Mouse (Mus musculus): Measurements from ENCODE around the gene Auts2.

The Auts2 gene

DNA sequence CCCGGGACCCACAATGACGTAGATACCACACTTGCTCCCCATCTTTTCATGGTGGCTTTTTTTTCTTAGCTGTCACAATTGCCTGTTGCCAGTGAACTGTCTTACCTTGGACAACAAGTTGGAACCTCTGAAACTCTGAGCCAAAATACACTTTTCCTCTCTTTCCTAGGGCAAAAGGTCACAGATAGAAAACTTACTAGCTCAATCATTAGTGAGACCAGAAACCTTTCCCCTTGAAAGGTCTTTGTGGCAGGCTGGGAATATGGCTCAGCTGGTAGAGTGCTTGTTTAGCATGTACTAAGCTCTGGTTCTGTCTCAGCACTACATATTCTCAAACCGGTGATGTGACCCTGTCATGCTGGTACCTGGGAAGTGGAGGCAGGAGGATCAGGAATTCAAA is 93.1 kb downstream of the Auts2 start:
- in situ Hi-C loops (cut with MseI, MboI): no loop called here

GRCm38 (mm10) chr5:132448401-132449066 is 94.6 kb downstream of the Auts2 start:
- in situ Hi-C loops (cut with MseI, MboI): no loop called here

- in situ Hi-C loops (cut with MseI, MboI): no loop called here
These were observed 97.8 kb downstream of the Auts2 start for GRCm38 (mm10) chr5:132445213-132445954.

DNA sequence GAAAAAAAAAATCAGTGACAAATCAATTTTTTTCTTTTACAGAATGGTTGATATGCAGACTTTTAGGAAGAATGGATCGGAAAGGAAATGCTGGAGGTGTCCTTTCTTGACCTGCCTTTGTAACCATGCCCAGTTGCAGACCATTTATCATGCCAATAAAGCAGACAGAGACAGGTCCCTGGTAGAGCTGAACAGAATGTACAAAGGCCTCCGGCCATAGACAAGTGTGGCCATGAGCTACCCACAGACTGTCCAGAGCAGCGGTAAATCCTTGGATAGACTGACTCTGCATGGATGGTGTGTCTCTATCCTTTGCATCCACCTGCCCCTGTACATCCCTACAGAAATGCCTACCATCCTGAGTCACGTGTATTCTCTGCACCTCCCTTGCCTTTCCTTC is 100.2 kb downstream of the Auts2 start:
- in situ Hi-C loops (cut with MseI, MboI): no loop called here

DNA sequence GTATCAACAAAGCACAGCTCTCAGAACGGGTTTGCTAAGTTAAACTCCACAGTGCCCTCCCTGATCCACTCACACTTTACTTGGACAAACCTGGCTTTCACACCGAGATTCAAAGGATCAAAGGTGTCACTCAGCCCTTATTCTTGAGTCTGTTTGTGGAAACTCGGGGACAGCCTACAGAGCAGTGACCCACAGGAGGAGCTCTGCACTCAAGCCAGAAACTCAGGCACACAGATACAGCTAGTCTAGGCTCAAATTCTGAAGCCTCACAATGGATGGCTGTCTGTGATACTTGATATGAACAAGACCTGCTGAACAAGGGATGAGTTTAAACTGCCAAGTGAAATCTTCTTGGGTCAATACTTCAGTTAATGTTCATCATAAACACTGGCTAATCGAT is 104.7 kb downstream of the Auts2 start:
- in situ Hi-C loops (cut with MseI, MboI): no loop called here

DNA sequence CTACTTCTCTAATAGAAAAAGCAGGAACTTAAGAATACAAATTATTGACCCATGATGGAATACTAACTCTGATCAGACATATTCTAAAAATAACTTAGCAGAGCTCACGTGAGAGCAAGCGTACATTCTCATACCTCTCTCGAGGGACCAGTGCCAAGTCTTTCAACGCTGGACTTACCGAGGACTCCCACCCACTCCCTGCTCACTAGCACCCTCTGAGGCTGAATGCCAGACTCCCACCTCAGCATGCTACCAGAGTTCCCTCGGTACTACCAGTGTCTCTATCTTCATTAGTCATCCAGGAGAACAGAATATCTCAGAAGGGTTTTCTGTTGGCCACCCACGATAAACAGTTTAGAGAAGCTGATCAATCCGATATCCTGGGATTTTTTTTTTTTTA is 105.2 kb downstream of the Auts2 start:
- in situ Hi-C loops (cut with MseI, MboI): no loop called here

GRCm38 (mm10) chr5:132437478-132437877 is 105.7 kb downstream of the Auts2 start:
- in situ Hi-C loops (cut with MseI, MboI): no loop called here

GRCm38 (mm10) chr5:132436901-132437300 is 106.2 kb downstream of the Auts2 start:
- in situ Hi-C loops (cut with MseI, MboI): no loop called here

GRCm38 (mm10) chr5:132436473-132436872 is 106.7 kb downstream of the Auts2 start:
- in situ Hi-C loops (cut with MseI, MboI): no loop called here

- in situ Hi-C loops (cut with MseI, MboI): no loop called here
These were observed 107.7 kb downstream of the Auts2 start for GRCm38 (mm10) chr5:132435401-132435800.

GRCm38 (mm10) chr5:132433377-132434115 is 109.6 kb downstream of the Auts2 start:
- in situ Hi-C loops (cut with MseI, MboI): no loop called here

DNA sequence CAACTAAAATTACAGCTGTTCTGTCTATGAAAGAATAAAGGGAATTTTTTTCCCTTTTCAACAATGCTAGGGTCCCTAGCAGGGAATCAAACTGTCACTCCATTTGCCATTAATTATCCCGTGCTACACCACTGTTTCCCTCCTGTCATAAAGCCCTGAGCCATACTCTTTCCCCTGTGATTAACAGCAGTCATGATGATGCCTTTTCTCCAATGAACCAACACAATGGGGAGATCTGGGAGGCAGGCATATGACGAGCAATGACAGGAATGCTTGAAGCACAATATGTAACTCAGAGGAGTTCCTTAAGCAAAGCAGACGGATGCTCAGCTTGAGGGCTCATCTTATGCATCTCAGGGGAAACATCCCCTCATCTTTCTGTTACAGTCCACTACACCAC is 113.8 kb downstream of the Auts2 start:
- in situ Hi-C loops (cut with MseI, MboI): no loop called here

GRCm38 (mm10) chr5:132426342-132426741 is 116.8 kb downstream of the Auts2 start:
- in situ Hi-C loops (cut with MseI, MboI): no loop called here

- in situ Hi-C loops (cut with MseI, MboI): no loop called here
These were observed 117.3 kb downstream of the Auts2 start for GRCm38 (mm10) chr5:132425792-132426309.

DNA sequence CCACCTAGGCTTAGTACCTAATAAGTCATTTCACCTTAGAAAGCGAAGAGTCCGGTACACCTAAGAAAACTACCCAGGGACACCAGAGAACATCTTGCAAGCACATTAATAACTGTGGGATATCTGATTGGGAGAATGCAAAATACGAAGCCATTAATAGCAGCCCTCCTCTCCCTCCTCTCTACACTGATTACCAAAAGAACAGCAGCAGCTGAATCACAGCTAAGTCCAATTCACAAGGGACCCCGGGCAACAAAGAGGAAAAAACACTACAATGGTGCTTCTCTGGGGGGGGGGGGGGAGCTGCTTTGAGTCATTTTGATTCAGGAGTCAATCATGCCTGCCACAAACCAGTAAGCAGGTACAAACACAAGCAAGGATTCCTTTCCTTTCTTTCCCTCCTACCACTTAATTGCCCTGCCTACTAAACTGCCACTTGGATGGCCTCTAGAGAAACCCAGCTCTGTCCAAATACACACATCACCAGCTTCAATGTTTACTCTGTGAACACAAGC is 132.7 kb downstream of the Auts2 start:
- in situ Hi-C loops (cut with MseI, MboI): no loop called here

GRCm38 (mm10) chr5:132408892-132409575 is 134.1 kb downstream of the Auts2 start:
- in situ Hi-C loops (cut with MseI, MboI): no loop called here

DNA sequence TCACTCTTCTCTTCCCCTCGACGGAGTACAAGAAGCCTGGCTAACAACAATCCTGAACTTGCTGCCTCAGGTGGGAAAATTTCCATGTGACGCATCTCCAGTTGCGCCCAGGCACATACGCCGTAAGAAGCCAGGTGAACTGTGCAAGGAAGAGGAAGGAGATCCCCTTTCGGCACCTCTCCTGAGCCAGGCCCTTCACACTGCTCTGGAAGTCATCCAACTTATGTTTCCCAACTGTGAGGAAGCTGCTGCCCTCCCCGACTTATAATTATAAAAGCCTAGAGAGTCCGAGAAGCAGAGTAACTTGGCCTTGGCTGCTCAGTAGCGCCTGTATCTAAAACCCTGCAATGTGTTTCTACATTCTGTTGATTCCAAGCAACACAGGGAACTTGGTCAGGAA is 142.6 kb downstream of the Auts2 start:
- in situ Hi-C loops (cut with MseI, MboI): no loop called here

DNA sequence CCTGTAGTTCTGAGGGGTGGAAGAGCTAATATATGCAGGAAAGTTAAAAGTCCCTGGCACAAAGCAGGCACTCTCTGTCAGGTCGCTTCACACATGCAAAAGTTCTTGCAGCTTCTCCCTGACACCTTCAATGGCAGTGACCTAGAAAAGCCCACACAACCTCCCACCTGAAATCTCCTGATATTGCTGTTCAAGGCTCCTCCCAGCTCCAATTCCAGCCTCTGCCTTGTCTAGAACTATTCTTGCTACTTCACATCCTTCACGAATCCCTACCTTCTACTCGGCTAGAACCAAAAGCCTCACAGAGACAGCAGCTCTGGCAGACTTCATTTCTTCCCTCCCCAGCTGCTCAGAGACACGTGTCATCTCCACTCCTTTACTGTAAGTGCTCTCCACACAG is 143.7 kb downstream of the Auts2 start:
- in situ Hi-C loops (cut with MseI, MboI): no loop called here

- in situ Hi-C loops (cut with MseI, MboI): no loop called here
These were observed 147.2 kb downstream of the Auts2 start for GRCm38 (mm10) chr5:132395922-132396321.

DNA sequence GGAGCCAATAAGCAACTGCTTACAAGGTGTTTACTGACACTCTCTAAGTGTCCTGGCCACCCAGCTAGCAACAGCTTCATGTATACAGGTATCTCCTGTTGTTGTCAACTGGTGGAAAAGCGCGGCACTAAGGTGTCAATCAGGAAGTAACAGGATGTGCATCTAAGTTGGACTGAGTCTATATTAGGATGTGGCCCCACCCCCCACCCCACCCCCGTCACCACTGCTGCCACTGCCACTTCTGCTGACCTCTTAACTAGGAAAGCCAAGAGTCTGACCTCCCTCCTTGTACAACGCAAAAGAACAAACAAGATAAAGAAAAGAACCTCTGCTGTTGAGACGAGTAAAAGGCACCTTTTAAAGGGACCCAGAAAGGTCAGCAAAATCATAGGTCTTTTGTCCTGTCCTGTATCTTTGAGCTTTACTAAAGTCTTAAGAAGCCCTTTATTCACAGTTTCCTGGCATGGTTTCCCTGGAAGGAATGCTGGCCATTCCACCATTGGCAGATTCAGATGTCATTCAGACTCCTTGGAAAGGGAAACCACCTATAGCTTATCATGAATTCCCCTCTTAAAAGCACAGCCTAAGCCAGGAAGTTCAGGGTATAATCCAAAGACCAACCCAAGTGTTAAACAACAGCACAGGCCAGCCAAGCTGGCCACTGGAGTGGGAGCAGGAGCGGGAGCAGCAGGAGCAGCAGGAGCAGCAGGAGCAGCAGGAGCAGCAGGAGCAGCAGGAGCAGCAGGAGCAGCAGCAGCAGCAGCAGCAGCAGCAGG is 148.2 kb downstream of the Auts2 start:
- in situ Hi-C loops (cut with MseI, MboI): no loop called here
